Mouse (Mus musculus) cerebellum, adult 18-20 months (tissue): ENCODE measurements around the gene Mief1.
A peak's percentile ranks its signal among the peaks of the same experiment; 100 is the strongest.

Experiments
- DNase-seq, 2 experiments: peaks; one replicate each; pipeline ENCODE4 v3.0.0; 2021

The Mief1 gene

DNA sequence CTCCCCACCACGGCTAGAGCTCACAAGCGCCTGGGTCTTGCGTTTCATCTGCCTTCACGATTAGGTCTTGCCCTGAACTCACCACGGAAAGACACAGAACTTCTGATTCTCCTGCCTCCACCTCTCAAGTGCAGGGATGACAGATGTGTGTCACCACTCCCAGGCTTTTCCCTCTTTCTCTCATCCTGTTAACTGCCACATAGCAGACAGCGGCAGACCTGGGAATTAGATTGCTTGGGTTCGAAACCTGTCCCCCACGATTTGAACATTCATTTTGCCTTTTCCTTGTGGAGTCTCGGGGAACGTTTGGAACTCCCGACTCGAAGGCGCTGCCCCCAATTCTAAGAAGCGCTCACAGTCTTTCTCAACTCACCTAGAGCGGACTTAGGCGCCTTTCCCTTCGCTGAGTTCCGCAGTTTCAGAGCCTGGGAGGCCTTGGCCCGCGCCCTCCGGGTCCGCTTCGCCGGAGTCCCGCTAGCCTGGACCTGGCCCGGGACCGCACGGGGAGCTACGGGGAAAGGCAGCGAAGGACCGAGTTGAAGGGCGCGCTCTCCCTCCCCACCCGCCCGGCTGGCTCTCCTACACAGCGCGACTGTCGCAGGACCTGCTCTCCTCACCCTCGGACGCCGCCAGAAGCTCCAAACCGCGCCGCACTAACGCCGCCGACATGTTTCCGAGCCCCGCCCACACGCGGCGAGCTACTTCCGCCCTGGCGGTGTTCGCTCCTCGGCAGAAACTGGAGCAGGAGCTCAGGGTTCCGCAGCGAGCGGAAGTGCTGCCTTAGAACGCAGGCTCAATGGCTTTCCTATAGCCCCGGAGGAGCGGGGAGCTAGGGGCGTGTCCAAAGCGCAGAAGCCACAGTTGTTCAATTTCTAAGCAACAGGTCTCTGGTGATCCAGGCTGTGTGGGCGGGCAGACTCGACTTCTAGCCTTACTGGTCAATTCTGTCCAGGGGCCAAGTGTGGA is 30.1 kb downstream of the Mief1 start, which contains the start of gene Rps19bp1:
Gene Rps19bp1 (minus strand): TSS at position 706 of the 966 bp plus-strand sequence.
- peak; percentile 83 to 86 for DNase-seq

DNA sequence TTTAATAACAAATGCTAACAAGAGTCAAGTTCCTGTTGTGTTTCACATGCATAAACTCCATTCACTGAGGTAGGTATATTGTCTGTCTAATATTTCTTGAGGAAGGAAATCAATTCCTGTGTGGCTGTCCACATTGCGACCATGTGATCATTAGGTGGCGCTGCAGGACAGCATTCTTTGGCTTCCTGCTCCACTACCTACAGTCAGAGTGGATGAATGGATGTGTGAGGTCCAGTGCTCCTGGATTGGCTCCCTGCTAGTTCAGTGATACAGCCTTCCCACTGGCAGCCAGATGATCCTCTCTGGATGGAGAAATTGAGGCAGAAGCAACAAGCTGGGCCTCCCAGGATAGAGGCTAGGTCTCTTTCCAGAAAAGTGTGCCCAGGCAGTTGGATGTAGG is 32.5 kb downstream of the Mief1 start:
- DNase-seq = peak; percentile 90 to 91

GRCm38 (mm10) chr15:80271858-80272396 is 38.1 kb downstream of the Mief1 start:
- DNase-seq = no peak

- DNase-seq = peak; percentile 67 to 70
Measured at GRCm38 (mm10) chr15:80277107-80277506, 43.3 kb downstream of the Mief1 start.

DNA sequence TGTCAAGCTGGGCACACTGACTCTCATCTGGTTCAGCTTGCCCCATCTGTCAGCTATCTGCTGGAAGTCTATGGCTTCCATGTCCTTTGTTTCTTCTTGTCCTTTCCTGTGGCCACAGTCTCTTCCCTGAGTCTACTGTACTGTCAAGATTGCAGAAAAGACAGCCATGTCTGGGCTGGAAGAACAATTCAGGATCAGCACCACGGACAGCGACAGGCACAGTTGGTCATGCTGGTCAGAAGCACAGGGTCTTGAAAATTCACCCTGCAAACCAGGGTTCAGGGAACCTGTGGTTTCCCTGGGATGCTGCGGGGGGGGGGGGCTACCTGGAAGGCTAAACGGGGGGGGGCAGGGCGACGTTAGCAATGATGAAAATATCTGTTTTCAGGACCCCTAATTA is 43.8 kb downstream of the Mief1 start:
- no peak for DNase-seq

DNA sequence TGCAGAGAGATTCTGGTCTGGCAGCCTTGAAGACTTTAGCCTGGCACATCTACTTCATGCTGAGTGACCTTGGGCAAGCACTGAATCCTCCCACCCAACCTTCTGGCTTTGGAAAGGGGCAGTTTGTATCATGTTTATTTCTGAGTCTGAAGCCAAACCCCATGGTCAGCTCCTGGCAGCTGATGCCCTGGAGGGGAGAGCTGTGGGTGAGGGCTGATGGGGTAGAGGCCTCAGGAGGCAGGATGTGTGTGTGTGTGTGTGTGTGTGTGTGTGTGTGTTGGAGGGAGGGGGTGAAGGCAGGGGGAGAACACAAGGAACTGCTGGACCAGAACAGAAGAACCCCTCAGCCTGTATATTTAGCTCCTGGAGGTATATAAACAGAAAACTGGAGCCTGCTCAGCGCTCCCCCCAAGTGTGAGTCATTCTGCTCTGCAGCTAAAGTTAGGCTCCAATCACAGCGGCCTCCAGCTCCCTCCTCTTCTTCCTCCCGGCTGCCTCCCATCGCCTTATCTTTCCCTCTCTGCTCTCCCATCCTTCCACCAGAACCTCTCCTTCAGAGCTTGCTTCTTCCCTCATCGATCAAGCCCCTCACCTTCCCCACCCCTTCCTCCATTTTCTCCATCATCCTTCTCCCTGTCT is 44.4 kb downstream of the Mief1 start:
- DNase-seq = peak; percentile 67 to 82

DNA sequence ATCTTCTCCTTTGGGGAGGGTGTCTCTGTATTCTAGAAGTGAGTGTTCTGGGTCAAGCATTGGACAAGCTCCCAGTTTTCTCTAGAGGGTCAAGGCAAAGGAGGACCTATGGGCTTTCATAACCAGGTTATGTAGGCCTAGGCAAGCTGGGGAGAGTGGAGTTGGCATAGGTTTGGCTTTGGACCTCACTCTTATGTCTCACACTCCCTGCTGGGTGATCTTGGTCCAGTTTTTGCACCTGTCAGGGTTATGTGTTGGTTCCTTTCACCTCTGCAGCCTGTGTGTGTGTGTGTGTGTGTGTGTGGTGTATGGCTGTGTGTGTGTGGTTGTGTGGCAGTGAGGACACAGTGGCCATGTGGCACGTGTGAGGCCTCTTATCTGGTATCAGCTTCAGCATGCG is 45.2 kb downstream of the Mief1 start:
- DNase-seq = peak; percentile 25 to 40

DNA sequence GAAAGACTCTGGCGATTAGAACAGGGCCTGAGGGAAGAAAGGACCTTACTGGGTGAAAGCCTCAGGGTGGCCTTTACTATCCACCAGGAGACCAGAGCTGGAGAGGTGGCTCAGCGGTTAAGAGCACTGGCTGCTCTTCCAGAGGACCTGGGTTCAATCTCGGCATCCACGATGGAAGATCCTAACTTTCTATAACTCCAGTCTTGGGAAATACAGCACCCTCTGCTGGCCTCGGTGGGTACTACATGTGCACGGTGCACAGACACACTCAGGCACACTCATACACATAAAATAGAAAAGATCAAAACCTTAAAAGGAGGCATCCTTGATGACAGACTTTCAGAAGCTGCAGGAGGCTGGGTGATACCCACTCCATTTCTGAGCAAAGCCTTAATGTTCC is 46.8 kb downstream of the Mief1 start:
- DNase-seq = peak in 1 of 2 experiments; percentile 50

GRCm38 (mm10) chr15:80286851-80287415 is 53.1 kb downstream of the Mief1 start, which contains the start of gene Cacna1i:
Gene Cacna1i, plus strand, starts transcription at chr15:80287238.
- peak; percentile 82 to 83 for DNase-seq

DNA sequence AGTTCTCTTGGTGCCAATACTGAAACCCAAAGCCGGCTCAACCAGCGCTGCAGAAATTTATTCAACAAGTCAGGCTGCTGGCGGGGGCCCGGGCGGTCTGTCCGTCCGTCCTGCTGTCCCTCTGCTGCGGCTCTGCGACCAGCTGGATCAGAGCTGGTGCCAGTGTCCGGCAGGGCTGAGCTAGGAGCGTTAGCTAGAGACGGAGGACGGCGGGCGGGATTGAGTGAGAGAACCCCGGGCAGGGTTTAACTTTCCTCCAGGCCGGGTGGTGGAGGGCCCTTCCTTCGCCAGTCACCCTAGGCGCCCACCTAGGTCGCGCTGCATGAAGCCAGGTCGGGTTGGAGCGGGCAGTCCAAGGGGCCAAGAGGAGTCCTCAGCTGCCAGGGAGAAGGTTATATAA is 54.2 kb downstream of the Mief1 start:
- peak; percentile 69 to 75 for DNase-seq

- peak; percentile 83 to 84 for DNase-seq
Measured at GRCm38 (mm10) chr15:80289436-80289835, 55.6 kb downstream of the Mief1 start.

DNA sequence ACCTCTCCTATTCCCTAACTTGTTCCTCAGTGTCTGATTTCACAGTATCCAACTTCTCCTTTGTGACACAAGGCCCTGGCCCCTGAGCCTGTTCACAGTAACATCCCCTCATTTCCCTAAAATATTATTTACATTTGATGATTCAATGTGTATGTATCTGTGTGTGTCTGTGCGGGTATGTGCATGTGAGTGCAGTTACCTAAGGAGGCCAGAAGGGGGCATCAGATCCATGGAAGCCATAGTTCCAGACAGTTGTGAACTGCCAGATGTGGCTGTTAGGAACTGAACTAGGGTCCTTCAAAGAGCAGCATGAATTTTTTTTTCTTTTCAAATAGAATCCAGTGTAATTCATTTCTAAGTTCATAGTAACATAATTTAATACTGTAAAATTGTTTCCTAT is 63.3 kb downstream of the Mief1 start:
- no peak for DNase-seq
